Mouse (Mus musculus): ENCODE data around the gene Zbtb1.

The Zbtb1 gene

DNA sequence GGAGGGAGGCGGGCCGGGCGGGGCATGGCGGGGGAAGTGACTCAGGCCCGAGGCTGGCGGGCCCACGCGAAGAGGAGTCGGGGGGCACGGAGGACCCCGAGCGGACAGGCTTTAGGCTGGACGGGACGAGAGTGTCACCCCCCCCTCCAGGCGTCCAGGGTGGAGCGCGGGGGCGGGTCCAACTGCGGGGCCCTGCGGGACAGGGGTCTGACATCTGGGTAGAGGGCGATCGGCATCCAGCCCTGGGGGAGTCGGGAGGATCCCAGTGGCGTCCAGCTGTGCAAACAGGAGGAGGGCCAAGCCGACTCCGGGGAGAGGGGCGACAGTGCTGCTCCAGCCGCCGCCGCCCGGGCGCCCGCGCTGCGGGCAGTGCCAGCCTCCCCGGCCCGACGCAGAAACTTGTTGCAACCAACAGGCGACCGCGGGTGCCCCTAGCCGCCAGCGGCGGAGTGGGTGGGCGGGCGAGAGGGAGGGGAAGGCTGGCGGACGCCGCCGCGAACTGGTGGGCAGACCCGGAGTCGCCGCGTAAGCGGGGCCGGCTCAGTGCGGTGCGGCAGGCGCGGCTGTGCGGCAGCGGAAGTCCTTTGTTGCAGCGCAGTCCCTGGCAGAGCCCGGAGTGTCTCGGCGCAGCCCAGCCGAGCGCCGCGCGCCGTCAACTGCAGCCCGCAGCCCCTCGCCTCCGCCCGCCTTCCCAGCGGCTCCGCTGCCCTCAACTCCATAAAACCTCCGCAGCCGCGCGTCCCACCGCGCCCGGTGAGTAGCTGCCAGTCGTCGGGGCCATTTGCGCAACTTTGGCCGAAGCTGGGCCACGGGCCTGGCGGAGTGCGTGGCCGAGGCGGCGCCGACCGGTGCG, at the start of gene Zbtb1:
Gene Zbtb1, plus strand, starts transcription at position 289 of the 853 bp plus-strand sequence.
- peak; percentile 77 for DNase-seq

DNA sequence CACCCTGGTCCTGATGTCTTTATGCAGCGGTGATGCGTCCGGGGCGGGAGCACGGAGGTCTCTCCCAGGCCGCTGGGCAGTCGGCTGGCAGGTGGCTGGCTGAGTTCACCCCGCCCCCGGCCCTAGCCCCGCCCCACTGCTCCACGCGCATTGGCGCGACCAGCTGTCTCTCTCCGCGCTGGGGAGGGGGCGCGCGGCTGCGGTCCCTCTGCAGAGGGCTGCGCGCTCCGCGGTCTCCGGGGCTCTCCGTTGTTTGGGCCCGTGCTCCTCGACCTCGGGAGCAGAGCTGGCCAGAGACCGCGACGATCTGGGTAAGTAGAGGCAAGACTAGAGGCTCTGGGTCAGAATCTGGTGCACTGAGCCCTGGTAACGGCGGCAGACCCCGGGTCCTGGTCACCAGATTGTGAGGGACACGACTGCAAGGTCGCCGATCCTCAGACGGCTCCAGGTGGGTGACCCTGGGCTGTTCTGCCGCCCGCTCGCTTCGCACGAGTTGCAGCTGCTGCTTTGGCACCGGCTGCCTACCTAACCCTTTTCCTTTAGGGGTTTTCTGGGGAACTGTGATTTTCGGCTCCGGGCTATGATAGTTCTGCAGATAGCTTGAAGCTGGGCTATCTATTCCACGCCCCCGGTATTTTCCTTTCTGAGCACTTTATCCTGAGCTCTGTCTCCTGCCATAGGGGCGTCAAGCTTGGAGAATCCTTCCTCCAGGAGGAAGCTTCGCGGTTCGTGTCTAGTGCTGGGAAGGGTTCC, 45.2 kb upstream of the Zbtb1 start, which contains the start of gene Akap5:
Gene Akap5, plus strand, starts transcription at position 213 of the 753 bp plus-strand sequence.
- DNase-seq: no peak

DNA sequence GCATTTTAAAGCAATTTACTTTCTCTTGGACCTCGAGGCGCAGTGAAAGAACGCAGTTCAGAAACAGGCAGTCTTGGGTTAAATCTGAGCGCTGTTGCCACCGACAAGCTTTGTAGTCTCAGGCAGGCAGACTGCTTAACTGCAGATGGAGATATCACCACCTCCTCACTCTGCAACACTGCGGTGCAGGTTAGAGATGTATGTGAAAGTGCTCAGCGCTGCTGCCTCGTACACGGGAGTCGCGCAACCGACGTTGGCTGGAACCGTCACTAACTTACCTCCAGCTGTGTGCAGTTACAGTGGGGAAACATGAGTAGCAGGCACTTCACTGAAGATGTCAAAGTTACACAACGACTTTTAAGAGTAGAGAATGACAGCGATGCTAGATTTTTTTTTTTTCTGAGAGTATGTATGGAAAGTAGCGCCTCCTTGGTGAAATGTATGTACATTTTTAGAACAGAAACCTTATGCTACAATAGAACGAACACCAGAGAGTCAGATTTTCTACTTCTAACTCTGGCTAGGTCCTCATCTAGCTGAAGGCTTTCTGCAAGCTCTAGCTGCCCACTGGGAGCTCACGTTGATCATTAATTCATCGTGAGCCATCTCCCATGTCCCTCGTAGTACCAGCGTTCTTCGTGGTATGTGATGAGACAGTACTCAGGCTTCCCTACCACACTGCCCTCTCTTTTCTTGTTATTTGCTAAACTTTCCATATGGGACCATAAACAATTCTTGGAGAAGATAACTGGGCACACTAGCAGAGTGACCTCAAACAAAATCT, 43.4 kb upstream of the Zbtb1 start:
- DNase-seq: no peak

DNA sequence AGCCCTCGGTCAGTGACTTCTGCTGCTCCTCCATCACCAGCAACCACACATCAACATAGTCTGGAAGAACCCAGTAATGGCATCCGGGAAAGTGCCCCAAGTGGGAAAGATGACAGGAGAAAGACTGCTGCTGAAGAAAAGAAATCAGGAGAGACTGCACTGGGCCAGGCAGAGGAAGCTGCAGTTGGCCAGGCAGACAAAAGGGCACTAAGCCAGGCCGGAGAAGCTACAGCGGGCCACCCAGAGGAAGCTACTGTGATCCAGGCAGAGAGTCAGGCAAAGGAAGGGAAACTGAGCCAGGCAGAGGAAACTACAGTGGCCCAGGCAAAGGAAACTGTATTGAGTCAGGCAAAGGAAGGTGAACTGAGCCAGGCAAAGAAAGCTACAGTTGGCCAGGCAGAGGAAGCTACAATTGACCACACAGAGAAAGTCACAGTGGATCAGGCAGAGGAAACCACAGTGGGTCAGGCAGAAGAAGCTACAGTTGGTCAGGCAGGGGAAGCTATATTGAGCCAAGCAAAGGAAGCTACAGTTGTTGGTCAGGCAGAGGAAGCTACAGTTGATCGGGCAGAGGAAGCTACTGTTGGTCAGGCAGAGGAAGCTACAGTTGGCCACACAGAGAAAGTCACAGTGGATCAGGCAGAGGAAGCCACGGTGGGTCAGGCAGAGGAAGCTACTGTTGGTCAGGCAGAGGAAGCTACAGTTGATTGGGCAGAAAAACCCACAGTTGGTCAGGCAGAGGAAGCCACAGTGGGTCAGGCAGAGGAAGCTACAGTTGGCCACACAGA, 41.3 kb upstream of the Zbtb1 start:
- no peak for DNase-seq

DNA sequence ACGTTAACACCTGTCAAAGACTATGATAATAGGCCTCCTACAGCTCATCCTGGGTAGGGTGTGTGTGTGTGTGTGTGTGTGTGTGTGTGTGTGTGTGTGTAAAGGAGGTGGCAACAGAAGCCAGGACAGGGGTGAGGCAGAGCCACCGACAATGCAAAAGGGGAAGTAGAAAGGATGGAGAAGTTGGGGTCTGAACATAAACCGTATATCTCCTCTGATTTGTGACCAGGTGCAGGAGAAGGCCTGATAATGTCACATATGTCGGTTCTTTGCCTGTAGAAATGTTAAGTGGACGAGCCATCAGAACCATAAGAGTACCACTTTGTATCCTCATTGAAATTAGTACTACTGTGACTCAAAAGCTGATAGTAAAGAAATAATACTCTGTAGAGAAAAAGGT, 36.4 kb upstream of the Zbtb1 start:
- no peak for DNase-seq

DNA sequence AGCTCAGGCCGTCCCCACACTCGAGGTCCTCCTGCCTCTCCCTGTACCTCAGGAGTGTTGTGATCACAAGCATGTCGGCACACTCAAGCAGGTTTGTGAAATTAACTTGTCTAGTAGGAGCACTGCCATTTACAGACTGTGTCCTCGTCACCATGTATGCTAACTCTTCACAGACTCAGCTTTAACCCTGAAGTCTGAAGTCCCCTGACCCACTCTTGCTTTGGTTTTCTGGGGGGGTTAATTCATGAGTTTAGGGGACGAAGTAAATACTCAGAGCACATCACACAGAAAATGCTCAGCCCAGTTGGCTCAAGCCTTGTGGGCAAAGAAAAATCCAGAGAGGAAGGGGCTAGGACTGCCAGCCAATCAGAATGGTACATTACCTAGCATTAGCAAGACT, 34.4 kb upstream of the Zbtb1 start:
- DNase-seq: no peak

DNA sequence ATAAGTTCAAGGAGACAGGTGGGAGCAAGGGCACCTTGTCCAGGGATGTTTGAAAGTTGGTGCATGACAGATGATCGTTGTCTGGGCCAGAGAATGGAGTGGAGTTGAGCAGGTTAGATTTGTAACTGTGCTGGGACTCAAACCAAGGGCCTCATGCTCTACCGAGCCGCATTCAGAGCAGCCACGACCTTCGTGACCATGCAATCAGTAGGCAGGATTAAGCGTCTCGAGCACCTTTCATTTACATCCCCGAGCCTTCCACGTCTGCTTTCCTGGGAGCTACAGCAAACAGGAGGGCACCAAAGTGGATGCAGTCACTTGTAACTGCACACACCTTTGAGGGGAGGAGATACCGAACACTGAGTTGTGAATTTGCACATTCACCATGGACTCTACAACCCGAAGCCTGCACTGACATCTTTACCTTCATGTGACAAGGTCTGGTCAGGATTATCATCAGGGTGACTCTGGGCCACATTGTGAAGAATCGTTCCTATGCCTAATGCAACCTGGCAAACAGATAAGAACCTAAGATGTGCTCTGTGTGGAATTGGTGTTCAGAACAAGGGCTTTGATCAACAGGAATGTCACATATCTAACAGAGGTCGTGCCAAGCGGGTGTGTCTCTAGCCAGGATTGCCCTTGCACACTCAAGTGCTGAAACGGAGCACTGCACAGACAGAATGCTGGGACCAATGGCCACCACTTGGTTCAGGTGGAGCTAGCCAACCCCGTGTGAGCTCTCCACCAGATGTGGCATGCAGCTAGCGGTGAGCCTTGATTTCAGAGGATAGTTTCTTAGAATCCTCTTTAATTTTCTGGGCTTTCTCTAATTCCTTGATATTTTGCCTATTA, 33.7 kb upstream of the Zbtb1 start:
- DNase-seq: no peak

DNA sequence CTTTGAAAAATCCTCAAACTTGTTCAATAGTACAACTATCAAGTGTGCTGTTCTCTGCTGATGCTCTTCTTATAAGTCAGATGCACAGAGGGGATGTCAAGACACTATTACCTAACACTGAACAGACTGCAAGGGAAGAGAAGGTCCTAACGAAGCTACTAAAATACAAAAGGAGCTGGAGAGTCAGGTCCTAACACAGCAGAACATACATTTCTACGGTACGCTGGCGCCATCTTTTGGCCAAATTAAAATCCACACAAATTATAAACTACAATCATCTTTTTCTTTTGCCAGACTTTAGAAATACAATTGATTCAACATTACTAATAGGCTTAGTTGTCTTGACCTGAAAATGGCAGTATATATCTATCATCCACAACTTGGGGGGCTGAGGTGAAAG, 29.0 kb upstream of the Zbtb1 start:
- DNase-seq: peak; percentile 72

DNA sequence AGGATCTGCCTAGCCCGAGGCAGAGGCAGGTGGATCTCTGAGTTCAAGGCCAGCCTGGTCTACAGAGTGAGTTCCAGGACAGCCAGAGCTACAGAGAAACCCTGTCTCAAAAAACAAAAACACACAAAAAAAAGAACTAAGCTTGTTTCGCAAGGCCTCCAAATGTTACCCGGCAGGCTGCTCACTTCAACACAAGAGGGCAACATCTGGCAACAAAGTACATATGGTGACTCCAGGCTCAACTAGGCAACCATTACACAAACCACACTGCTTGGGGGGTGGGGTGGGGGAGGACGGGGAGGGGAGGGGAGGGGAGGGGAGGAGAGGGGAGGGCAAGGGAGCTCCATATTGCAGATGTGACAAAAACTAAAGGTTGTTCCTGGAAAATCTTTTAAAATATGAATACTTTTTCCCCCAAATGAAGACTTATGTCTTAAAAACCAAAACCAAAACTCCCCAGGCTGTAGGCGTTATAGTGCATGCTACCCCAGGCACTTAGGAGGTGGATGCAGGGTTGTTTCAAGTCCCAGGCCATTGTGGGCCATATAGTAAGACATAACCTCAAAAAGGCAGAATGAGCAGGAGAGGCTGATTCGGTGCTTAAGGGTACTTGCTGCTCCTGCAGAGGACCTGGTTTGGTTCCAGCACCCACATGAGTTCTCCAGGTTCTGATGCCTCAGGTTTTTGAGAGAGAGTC, 24.2 kb upstream of the Zbtb1 start:
- DNase-seq: peak; percentile 32

DNA sequence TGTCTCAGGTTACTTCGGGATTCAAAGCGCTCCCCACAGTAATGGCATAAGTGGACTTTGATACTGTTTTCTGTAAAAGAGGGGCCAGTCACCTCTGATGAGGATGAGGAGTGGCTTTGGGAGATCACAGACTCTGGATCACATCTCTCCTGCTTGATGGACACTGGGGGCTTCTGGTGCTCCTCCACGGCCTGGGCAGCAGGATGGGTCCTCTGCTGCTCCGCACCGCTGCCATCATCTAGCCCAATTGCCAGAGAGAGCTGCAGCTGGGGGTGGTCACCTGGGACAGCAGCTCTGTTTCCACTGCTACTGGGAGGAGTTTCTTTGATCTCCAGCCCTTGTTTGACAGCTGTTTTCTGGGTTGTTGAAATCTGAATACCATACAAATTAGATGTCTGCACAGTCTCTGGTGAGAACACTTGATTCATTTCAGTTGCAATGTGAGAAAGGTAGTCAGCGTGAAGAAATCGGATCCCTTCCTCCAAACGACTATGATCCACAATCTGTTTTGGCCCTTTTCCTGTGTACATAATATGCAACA, 20.3 kb upstream of the Zbtb1 start:
- DNase-seq: no peak

DNA sequence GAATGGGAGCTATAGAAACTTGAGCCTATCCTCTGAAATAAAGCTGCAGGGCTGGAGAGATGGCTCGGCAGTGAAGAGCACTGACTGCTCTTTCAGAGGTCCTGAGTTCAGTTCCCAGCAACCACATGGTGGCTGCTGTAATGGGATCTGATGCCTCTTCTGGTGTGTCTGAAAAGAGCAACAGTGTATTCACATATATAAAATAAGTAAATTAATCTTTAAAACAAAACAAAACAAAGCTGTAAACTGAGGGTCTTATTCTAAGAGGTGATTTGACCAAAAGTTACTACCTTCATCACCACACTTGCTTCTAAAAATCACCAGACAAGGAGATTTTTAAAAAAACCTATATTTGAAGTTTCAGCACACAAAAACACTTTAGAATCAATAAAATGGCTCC, 9.2 kb upstream of the Zbtb1 start:
- DNase-seq: no peak

DNA sequence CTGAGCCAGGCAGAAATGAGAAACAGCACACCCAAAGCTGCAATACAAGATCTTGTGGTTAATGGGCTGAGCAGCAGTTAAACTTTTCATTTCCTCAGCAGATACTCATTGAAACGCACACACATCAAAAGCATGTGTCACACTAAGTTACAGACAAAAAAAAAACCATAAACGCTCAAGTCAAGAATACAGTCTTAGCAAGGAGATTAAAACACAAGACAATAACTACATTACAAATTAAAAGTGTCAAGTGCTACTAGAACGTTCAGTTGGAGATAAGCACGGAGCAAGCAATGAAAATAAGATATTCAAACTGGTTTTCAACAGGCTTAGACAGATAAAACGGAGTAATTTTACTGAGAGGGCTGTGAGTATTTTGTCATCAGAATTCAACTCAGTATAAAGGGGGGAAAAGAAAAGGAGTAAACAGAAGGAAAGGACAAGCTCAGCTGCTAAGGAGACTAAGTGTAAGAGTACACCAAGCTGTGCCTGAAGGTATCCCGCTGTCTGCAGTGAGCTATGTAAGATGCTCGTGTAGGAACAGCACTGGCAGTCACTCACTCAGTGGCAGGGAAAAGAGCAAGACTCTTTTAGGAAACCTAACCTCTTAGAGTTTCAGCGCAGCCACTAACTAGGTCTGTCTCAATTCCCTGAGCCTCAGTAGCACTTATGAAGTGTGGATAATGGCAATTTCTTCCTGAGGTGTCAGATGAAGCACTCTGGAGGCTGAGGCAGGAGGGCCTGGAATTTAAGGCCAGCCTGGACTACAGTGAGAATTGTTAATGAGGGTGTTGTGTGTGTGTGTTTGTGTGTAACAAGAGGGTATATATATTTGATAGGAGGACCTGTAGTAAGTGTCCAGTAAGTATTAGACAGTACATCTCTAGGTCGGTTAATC, 8.4 kb upstream of the Zbtb1 start:
- no peak for DNase-seq

DNA sequence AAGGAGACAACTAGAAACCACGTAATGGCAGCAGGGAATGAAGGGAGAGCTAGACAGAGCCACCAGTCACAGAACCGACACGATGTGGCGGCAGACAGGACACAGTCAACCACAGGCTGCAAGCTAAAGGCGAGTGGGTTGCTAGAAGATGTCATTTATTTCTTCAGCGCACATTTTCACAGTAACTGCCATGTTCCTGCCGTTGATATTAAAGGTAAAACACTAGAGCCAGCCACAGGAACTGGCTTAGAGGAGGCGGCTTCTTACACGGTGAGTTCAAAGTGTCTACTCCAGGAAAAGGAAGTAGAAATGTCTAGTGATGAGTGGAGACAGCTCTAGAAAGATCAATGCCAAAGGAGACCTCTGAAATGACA, 7.8 kb upstream of the Zbtb1 start:
- DNase-seq: no peak

DNA sequence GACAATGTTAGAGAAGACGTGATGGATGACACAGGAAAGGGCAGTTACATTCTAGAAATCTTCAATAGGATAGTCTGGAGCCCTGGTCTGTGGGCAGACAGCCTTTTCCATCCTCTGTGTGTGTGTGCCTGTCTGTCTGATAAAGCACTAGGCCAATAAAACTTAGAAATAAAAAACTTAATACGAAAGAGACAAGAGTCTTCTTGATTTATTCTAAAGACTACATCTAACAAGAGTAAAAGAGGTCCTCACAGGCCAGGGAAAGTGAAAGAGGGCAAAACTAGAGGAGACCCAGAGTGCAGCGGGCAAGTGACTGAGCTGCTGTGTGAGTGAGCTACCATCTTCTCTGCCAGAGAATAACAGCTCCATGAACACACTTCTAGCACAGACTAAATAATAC, 3.8 kb upstream of the Zbtb1 start:
- no peak for DNase-seq

DNA sequence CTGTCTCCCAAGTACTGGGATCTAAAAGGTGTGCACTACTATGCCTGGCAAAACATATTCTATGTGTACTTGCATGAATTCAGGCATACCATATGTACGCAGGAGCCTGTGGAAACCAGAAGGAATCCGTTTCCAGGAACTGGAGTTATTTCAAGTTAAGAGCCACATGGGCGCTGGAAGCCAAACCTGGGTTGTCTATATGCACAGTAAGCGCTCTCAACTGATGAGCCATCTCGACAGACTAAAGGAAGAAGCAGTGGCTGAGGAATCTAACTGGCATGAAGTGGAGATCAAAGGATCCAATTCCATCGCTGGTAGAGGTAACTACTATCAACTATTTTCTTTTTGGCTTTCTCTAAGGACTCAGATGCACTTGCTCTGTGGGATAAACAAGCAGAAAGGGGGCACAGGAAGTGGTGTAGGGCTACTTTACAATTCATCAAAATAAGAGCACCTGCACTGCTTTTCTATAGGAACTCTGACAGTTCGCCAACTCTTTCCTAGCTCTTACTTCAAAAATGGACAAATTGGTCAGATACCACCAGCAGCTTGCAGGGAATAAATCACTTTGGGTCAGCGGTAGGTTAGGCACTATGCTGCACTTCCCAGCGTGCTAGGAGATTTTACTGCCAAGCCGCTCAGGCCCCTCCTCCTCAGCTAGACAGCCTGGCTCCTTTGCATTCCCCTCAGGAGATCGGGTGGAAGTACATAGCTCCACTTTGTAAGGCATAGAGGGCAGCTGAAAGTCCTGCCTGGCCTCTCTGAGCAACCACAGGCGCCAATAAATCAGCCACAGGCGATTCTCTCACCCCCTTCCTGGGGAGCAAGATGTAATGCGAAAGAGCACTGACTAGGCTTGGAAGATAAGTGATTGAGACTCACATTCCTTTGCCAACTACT, 2.7 kb upstream of the Zbtb1 start:
- DNase-seq: peak; percentile 44

DNA sequence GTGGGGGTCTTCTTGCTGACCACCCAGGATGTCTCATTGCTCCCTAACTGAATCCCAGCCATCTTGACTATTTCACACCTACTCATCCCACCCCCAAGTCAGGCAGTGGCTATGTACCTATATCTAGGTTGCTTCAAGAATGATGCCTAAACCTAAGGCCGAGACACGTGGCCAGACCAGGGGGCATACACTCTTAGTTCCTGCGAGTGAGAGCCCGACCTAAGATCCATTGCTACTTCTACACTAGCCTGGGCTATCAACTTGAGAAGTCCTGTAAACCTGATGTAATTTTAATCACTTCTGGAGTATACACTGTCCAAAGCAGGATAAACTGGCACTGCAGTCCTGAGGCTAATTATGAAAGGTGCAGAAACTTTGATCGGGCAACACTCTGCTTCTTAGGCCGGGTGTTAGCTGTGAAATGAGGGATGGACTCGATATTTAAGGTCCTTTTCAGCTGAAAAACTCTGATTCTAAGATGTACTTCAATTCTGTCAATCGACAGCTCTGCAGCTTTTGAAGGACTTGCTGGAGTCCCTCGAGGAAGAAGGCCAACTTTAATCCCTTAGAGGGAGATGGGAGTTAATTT, 1.8 kb upstream of the Zbtb1 start:
- DNase-seq: peak; percentile 22

DNA sequence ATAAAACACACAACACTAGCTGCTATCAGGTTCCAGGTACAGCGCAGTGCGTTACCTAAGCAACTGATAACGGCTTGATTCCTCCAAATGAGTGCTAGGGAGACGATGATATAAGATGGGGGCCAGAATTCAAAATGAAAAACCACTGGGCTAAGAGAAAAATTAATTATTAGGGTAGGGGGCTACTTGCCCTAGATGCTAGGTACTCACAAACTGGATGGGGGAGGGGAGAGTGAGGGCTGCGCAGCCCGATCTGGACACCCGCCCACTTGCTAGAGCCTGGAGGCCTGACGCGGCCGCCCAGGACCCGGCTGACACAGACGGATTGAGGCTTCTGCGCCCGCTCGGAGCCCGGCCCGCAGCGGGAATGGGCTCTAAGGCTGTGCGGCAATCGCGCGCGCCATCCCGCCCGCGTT, 1.3 kb upstream of the Zbtb1 start:
- DNase-seq: no peak
